Mouse (Mus musculus) regulatory T cell (primary cell): Measurements from ENCODE around the gene Ttc28.

Source experiments
- in situ Hi-C: fragments of 300-600 bp; cut with MboI, MseI; formaldehyde crosslinking; loops from one replicate; pipeline ENCODE4 v1.15.1; 2025; ENCODE audit warnings: high pct_unique_total_duplicates

Gene Ttc28

DNA sequence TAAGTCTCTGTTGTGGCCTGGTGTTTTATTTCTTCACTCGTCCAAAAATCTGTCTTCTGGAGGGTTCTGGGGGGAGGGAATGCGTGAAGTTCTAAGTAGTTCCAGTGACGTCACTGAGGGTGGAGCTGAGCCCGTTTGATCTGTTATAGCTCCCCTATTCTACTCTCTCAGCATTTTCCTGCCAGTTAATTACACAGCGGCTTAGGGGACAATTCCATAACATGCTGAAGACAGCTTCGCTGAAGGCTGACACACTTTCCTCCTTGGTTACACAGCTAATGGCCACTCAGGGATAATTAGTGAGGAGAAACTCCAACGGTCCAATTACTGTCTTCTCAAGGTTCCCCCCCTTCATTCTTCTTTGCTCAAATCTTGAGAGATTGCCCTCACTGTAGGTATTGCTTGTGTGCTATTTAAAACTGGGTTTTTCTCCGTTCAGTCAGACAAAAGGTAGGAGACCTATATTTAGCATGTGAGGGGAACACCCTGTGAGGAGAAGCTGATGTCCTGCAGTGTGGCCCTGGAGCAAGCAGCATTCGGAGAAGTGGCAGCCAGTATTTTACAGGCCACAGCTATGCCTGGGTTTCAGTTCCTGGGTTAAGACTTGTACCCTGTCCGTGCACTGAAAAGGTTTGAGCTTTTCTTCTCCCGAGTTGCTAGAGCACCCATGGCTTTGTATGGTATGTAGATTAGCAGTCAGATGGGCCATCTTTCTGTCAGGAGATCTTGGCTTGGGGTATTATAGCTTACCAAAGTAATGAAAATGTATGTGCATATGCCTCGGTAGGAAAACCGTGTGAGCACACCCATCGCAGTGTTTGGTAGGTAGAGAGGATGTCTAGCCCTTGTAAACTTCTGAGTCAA, 126.9 kb downstream of the Ttc28 start:
- in situ Hi-C loops, result no loop called here

DNA sequence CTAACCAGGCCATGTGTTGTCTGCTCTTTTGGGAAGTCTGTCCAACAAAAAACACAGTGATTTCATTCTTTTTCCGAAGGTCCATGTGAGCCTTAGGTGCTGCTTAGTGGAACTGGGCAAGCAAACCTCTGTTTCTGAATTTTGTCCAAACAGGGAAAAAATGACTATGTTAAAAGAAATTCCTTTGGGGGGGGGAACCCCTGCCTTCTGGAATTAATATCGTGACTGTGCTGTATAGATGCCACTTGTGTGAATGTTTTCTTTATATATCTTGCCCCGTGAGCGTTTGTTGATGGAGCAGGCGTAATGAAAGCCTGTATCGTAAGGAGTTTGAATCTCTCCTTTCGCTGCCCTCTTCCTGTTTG, 127.5 kb downstream of the Ttc28 start:
- in situ Hi-C loops, result no loop called here

DNA sequence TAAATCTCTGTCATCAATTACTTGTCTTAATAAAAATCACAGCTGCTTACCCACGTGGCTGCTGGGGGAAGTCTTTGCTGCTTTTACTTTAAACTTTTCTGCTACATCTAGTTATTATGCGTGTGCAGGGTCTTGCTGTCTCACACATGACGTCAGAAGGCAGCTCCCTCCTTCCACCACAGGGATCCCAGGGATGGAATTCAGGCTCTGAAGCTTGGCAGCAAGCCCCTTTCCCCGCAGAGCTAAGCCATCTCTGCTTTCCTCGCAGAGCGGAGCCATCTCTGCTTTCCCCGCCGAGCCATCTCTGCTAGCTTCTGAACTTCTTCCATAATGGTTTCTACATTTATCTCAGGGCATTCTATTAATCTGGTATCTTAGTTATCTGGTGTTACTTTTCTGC, 128.3 kb downstream of the Ttc28 start:
- in situ Hi-C loops, result no loop called here

DNA sequence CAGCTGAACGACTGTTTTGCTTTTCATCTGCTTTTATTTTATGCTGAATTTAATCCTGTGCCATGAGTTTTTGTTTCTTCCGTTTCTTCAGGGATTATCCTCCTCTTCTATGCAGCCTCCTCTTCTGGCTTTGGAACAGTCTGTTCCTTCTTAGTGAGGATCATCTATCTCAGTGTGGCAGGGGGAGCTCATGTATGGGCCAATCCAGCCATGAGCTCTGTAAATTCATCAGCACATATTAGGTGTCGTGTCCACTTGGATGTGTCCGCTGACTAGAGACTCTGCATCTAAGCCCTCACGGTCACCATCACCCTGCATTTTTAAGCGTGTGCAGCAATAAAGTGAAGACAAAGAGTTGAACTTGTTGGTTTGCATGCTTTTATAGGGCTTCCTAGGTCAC, 128.8 kb downstream of the Ttc28 start:
- in situ Hi-C loops, result no loop called here

DNA sequence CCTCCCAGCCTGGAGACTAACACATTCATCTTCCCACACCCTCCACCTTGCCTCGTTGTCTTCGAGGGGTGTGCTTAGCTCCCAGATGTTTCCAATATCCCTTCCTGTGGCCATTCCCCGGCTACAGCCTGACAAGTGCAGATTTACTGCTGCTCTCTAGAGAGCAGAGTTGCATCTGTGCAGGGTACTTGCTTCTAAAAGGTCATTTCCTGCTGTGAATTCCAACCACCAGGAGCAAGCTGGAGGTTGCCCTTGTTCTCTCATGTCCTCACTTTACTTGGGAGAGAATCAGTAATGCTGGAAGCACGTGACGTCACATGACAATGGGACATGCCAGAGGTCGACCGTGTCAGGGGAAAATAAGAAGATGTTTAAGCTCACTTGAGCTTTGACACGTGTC, 131.7 kb downstream of the Ttc28 start:
- in situ Hi-C loops, result no loop called here

DNA sequence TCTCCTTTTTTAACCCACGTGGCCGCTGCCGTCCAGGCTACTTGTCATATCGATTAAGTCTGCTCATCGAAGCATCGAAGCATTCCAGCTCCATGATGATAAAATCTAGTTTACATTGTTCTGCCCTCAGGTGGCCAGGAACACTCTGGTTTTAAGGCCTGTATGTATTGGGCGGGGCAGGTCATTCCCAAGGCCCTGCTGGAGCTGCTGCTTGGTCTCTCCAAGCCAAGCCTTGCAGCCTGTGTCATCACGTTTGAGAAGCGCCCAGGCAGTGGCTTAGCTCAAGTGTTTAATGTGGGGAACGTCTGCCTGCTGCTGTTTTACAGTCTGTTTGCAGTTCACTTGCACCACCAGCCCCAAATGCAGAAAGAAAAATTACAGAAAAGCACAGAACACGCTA, 132.5 kb downstream of the Ttc28 start:
- in situ Hi-C loops, result no loop called here

DNA sequence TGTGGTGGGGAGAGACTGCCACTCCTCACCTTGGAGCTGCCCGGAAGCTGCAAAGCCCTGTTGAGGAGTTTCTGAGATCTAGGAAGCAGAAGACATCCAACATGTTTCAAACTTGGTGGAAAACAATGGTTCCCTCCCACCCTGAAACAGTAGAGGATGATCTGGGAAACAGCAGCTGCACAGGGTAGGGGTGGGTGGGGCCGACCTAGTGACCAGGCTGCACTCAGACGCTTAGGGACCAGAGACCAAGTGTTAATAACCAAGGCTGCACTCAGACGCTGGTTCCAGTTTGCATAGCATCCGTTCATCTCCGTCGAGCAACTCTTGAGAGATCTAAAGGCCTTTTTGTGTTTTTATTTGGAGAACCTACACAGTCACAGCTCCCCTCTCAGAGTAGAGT, 133.0 kb downstream of the Ttc28 start:
- in situ Hi-C loops, result no loop called here

DNA sequence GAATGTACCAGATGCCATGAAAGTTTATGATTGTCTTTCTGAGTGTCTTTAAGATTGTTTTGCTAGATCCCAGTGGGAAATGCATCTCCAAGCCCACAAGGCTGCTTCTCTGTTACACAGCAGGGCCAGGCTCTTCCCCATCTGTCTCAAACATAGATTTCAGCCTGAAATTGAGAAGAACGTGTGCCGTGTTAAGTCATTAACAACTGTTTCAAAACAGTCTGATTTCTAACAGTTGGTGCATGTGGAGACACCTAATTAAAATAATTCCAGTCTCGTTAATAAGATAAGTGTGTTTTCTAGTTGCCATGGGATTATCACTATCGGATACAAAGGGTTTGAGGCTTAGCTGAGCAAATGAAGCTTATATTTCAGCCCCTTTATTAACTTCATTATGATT, 135.4 kb downstream of the Ttc28 start:
- in situ Hi-C loops, result no loop called here

DNA sequence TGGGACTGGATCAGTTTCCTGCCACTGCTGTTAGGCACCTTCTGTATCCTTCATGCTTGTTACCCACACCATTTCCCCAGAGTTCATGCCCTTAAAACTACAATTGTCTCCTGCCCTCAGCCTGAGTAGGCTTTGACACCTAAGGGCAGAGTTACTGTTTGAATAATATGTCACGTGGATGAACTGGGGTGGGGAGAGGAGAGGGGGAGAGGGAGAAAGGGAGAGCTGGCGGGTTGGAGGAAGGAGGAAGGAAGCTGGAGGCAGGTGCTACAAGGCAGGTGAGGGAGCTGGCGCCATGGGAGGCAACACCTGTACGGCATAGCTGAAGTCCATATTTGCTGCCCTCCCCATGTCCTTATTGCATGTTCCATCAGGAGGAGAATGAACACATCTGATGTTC, 137.7 kb downstream of the Ttc28 start:
- in situ Hi-C loops, result no loop called here

DNA sequence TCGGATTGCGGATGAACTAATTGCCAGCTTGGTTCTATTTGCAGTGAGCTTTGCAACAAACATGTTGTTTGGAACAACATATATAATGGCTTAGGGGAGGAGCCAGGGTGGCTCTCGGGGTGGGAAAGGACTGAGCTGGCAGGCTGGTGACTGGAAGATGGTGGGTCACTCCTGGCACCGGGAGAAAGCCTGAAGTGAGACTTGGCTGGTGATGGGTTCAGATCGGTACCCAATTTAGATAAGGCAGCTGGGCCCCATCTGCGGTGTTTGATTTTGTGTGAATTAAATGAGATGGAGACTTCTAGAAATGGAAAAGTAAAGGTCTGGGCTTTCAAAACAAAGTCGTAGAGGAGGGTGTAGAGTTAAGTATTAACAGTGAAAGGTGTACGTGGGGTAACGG, 142.7 kb downstream of the Ttc28 start:
- in situ Hi-C loops, result no loop called here

DNA sequence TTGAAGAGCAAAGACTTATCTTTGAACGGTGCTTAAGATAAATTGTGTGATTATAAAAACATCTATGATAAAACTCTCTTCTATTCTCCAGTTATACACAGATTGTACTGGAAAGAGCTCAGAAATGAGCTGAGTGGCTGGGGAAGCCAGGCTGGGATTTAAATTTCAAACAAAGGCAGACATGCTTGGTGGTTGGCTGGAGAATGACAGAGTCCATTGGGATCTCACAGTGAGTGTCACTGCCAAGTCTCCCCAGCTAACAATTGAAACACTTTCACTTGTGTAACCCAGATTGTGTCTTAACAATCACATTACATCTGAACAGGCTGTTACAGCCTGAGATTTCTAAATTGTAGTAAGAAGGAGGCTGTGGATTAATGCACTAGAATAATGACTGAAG, 143.3 kb downstream of the Ttc28 start:
- in situ Hi-C loops, result no loop called here

DNA sequence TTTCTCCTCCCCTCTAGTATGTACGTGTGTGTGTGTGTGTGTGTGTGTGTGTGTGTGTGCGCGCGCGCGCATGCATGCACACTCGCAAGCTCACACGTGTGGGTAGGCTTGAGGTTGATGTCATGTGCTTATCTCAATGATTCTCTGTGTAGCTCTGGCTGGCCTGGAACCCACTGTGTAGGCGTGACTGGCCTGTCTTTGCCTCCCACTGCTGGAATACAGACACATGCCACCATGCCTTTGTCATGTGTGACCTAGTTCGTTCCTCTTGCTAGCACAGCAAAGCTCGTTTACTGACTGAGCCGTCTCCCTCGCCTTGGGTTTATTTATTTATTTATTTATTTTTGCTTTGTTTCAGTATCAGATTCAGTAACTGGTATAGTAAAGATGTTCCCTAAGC, 145.0 kb downstream of the Ttc28 start:
- in situ Hi-C loops, result no loop called here

DNA sequence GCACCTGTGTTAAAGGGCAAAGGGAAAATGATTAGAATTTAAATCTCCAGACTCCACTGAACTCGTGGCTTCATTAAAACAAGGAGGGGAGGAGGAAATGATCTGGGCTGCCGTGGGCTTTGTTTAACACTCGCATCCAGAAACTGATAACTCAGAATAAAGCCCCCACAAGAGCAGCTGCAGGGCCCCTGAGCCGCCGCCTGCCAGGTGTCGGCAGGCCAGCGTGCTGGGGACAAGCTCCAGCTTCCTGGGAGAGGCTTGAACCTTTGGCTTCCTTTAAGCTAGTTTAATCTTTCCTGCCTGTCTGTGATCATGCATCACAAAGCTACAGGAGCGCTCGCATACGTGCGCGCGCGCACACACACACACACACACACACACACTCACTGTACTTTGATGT, 145.9 kb downstream of the Ttc28 start:
- in situ Hi-C loops, result no loop called here

DNA sequence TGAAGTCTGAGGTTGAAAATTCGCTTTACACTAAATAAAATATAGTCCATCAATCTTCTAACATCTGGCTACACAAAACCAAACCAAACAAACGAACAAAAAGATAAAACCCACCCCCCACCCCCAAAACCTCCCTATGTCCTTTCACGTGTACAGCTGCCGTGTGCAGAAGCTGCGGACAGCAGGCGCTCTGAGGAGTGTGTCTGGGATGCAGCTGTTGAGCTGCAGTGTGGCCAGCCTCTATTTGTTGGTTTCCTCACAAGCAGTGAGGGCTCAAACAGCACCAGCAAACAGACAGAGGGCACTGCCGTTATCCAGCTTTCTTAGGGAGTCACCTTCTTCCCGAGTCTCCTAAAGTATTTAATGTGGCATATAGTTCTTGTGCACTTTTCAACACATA, 146.6 kb downstream of the Ttc28 start:
- in situ Hi-C loops, result no loop called here

DNA sequence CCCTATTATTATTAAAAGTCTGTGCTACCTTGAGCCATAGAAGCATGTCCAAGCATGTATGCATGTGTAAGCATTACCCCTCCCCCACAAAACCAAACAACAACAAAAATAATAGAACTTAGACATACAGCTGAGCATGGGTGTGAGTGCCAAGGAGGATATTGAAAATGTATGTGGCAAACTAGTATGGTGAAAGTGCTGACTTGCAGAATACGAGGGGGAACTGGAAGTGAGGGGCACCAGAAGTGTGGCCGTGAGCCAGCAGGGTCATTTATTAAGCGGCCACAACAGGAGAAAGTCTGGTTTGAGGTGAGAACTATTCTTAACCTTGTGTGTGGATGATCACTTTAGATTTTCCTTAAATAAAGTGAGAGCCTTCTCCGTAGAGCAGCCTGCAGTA, 148.7 kb downstream of the Ttc28 start:
- in situ Hi-C loops, result no loop called here

DNA sequence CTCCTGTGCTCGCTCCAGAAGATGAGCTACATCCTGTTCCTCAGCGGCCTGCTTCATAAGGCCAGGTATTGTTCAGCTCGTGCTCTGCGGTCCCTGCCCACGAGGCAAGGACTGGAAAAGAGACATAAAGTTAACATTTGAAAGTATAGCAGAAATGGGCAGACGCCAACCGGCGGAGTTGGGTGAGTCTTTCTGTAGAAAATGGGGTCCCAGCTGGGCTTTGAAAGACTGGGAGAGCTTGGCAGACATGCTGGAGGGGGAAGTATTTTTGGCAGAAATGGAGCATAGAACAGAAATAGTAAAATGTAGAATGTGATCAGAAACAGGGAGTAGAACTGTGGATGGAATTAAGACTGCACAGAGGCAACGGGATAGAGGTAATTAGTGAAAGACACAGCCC, 149.3 kb downstream of the Ttc28 start:
- in situ Hi-C loops, result no loop called here

DNA sequence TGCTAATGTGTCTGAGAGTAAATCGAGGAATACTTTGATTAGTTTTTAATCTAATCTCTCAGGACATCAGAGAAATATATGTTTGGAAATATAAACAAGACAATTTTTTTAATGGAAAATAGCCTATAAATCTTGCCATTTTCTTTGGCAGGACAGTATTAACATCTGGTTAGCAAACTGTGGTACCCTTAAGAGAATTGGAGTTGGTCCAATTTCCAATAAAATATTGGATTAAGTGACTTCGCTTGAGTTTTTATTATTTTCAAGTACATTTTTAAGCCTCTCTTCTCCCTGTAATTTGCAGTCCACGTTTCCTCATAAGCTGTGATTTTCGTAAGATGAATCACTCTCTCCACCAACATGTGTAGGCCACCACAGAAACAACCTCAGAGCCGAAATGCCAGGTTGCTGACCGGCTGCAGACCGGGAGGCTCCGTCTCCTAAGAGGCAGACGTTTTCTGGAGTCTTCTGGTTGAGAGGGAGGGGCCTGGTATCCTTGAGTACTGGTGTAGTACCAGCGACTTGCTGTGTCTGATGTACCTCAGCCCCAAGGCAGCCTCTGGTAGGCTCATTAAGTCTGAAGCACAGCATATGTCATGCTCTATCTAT, 153.2 kb downstream of the Ttc28 start:
- in situ Hi-C loops, result no loop called here

DNA sequence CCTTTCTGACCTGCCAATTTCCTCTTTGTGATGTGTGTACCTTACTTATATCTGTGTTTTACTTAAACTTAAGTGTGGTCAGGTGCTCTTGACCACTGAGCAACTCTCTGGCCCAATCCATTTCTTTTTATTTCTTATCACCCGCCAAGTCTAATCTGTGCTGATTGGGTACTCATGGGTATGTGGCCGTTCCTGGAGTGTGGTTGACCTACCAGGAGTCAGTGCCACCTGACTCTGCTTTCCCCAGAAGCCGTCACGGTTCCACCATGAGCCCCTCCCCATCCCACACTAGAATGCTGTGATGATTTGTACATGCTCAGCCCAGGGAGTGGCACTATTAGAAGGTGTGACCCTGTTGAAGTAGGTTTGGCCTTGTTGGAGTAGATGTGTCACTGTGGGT, 153.9 kb downstream of the Ttc28 start:
- in situ Hi-C loops, result no loop called here

DNA sequence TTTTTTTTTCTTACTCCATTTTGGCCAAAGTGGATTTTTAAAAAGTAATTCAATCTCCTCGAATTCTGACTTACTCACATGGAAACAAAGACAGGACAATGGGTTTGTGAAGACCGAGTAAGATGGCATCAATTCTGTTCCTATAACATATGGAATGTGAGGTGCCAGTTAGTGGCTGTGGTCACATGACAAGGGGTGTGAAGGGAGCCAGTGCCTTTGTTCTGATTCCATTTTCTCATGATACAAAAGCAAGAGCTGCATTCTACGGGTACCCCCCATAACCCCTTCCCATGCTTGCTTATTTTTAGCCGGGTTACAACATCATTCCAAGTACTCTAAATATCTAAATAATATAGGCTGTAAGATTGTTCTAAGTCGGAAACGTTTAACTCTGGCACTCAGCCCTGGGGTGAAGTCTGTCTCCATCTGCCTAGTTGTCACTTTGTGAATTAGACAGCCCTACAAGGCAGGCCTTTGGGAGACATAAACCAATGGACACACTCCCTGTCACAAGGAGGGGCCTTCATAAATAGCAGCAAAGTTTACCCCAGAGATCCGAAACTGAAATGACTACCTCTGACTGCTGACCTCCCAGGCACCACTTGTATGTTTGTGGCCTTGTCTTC, 157.6 kb downstream of the Ttc28 start:
- in situ Hi-C loops, result no loop called here

DNA sequence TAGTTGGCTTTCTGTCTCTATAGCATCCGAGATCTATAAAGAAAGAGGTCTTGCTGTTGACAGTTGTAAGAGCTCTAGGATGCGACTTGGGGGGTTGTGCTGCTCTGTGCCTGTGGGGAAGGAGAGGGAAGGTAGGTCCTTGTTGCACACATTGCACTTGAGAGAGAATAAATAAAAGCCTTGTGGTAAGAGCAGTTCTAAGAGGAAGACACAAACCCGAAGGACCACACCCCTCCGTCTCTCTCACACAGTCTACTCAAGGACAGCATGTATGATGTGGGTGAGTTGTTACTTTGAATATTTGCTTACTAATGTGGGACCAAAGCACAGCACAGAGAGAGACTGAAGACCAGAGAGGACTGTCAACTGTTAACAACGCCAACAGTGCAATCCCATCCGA, 160.2 kb downstream of the Ttc28 start:
- in situ Hi-C loops, result loop anchor here (5.0 kb wide), 1 partner anchor 57 kb away; no protein-coding TSS in a partner anchor

DNA sequence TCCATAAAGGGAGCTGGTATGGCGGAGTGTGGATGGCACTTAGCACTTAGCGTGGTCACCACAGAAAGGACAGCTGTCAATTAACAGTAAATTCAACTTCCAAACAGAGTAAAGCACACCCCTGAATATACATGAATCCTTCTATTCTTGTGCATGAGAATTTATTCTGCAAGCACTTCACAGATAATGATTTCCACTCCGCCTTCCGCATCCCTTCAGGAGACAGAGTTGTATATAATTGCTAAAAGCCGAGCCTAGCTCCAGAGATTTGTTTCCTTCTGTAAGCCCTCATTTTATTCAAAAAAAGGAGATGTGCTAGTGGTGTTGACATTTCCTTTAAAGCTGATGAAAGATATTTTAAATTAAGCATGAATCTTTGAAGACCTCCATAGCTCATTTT, 162.3 kb downstream of the Ttc28 start:
- in situ Hi-C loops, result loop anchor here (5.0 kb wide), 1 partner anchor 60 kb away; no protein-coding TSS in a partner anchor

DNA sequence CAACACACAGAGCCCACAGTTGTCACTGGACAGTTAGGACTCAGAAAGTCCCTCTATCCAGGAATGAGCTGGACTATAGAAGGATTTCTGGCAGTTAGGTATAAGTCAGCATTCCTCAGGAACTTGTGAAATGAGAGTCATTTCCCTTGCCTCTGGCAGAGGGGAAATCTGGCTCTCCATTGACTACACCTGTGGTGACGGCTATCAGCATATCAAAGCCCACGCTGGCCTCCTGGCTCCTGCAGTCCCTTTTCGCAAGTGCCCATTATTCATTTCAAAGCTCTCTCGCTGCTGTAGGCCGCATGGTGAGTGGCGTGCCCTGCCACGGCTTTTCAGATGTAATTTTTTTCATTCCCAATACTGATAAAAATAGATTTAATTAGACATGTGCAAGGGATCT, 164.6 kb downstream of the Ttc28 start:
- in situ Hi-C loops, result loop anchor here (5.0 kb wide), 1 partner anchor 62 kb away; no protein-coding TSS in a partner anchor

DNA sequence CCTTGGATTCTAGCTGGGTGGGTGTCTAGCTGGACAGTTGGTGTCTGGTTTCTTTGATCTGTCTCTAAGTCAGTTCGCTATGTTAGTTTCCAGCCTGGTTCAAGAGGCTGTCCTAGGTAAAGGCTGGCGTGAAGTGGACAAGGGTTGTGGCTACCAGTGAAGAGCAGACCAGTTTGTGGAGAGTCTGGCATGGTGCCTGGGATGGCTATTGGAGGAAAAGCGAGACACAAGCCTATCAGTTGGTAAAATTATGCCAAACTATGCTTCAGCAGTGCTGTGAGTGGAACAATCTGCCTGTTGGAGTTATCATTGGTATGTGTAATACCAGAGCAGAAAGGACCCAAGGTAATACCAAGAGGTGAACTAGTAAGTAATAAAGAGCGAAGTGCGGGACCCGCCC, 166.8 kb downstream of the Ttc28 start:
- in situ Hi-C loops, result no loop called here
